Mouse (Mus musculus) embryo, embryonic 10 days (tissue): ENCODE data around the gene Map4k3.
A peak's percentile ranks its signal among the peaks of the same experiment; 100 is the strongest.
"Not testable (repeated sequence)": the region's sequence is repeated elsewhere in the genome, so short reads cannot be mapped to it uniquely, and the experiment has no call there.

ENCODE experiments used
- DNase-seq: peaks from one replicate; pipeline ENCODE4 v3.0.0-alpha.2; 2015; ENCODE audit warnings: low spot score

The Map4k3 gene

GRCm38 (mm10) chr17:80728062-80728858 is at the start of gene Map4k3:
TSS of gene Map4k3 (minus strand) at chr17:80728485.
- peak; percentile 86 for DNase-seq

- no peak for DNase-seq
Observed at GRCm38 (mm10) chr17:80777581-80777980, 49.3 kb upstream of the Map4k3 start.

GRCm38 (mm10) chr17:80775178-80775788 is 47.0 kb upstream of the Map4k3 start:
- DNase-seq, result no peak

- DNase-seq, result no peak
Observed at GRCm38 (mm10) chr17:80772545-80773453, 44.5 kb upstream of the Map4k3 start.

- DNase-seq, result no peak
Observed at GRCm38 (mm10) chr17:80770065-80770464, 41.8 kb upstream of the Map4k3 start.

- DNase-seq, result no peak
Observed at GRCm38 (mm10) chr17:80765204-80765603, 36.9 kb upstream of the Map4k3 start.

GRCm38 (mm10) chr17:80763065-80763681 is 34.9 kb upstream of the Map4k3 start:
- DNase-seq, result no peak

GRCm38 (mm10) chr17:80762391-80763040 is 34.2 kb upstream of the Map4k3 start:
- DNase-seq, result no peak

GRCm38 (mm10) chr17:80761191-80761590 is 32.9 kb upstream of the Map4k3 start:
- not testable (repeated sequence) for DNase-seq

GRCm38 (mm10) chr17:80760344-80761145 is 32.3 kb upstream of the Map4k3 start:
- no peak for DNase-seq

- DNase-seq, result no peak
Observed at GRCm38 (mm10) chr17:80756043-80756442, 27.8 kb upstream of the Map4k3 start.

- no peak for DNase-seq
Observed at GRCm38 (mm10) chr17:80755076-80755871, 27.0 kb upstream of the Map4k3 start.

GRCm38 (mm10) chr17:80754589-80754988 is 26.3 kb upstream of the Map4k3 start:
- no peak for DNase-seq

GRCm38 (mm10) chr17:80752466-80752865 is 24.2 kb upstream of the Map4k3 start:
- peak; percentile 8 for DNase-seq

GRCm38 (mm10) chr17:80739421-80739820 is 11.1 kb upstream of the Map4k3 start:
- DNase-seq, result no peak

GRCm38 (mm10) chr17:80734700-80735099 is 6.4 kb upstream of the Map4k3 start:
- no peak for DNase-seq

GRCm38 (mm10) chr17:80733121-80733800 is 5.0 kb upstream of the Map4k3 start:
- DNase-seq, result no peak

GRCm38 (mm10) chr17:80732256-80732655 is 4.0 kb upstream of the Map4k3 start:
- no peak for DNase-seq

GRCm38 (mm10) chr17:80730283-80730682 is 2.0 kb upstream of the Map4k3 start:
- not testable (repeated sequence) for DNase-seq
